Mouse (Mus musculus): Measurements from ENCODE around the gene Cdkl4.
A peak's percentile ranks its signal among the peaks of the same experiment; 100 is the strongest.

Cdkl4 gene

DNA sequence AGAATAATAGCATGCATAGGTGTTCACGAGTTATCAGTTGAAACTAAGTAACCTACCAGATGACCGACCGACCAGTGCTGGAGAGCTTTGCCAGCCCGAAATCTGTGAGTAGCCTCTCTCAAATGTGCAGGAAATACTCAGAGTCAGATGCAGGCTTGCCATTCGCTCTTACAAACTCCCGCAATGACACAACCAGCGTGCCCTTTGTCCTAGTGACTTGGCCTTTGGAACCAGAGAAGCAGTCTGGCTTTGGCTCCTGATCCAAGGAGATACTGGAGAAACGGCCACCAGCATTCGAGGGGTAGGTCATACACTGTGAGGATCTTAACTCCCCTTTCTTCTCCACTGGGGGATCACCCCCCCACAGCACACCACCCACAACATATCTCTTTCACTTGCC lies 61.7 kb downstream of the Cdkl4 start:
- DNase-seq: no peak

- DNase-seq: no peak
Measured at GRCm38 (mm10) chr17:80515513-80515912, 62.1 kb downstream of the Cdkl4 start.

- no peak for DNase-seq
Measured at GRCm38 (mm10) chr17:80513766-80514165, 63.8 kb downstream of the Cdkl4 start.

- no peak for DNase-seq
Measured at GRCm38 (mm10) chr17:80510459-80510855, 67.2 kb downstream of the Cdkl4 start.

DNA sequence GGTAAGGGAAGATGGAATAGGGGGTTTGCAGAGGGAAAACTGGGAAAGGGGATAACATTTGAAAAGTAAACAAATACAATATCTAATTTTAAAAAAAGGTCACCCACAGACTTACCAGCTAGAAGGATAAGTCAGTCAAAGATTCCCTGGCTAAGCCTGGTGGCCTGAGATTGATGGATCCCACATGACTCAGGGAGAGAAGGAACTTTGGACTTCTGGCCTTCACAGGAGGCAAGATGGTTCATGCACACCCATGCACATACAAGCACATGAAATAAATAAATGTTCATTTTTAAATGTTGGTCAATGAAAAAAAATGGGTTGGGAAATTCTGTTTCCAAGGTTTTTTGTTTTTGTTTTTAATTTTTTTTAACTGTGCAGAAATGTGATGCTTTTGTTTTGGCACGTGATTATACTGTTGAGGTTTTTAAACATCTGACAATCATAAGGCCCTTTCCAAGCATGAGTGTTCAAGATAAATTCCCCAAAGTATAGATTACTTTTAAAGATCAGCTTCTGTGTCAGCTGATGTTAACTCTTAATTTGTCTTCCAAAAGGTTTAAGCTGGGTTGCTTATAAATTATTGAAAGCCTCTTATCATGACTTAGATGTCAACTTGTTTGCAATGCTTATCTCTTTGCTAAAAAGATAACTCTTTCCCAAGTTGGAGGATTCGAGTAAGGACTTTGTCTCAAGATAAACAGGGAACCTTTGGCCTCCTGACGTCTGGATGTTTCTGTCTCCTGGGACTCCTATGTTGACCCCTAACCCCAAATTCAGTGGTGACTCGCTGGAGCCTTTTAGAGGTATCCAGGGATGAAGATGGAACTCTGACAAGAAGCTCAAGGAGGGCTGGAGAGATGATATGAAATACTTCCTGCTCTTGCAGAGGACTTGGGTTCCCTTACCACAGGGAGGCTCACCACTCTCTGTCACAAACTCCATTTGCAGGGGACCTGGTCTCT lies 67.8 kb downstream of the Cdkl4 start:
- DNase-seq: no peak

GRCm38 (mm10) chr17:80505766-80506165 lies 71.8 kb downstream of the Cdkl4 start:
- DNase-seq: no peak

DNA sequence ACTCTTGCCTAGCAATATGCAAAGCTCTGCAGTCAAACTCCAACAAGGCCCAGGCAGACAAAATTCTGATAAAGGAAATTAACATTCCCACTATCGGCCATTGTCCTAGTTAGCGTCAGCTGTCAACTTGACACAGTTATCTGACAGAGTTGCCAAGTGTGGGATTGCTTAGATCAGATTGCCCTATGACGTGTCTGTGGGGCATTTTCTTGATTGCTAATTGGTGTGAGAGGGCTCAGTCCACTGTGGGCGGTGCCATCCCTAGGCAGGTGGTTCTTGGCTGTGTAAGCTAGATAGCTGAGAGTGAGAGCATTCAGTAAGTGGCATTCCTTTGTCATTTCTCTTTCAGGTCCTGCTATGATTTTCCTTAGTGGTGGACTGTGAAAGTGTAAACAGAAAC lies 72.3 kb downstream of the Cdkl4 start:
- no peak for DNase-seq

GRCm38 (mm10) chr17:80501805-80502172 lies 75.8 kb downstream of the Cdkl4 start:
- DNase-seq: no peak

DNA sequence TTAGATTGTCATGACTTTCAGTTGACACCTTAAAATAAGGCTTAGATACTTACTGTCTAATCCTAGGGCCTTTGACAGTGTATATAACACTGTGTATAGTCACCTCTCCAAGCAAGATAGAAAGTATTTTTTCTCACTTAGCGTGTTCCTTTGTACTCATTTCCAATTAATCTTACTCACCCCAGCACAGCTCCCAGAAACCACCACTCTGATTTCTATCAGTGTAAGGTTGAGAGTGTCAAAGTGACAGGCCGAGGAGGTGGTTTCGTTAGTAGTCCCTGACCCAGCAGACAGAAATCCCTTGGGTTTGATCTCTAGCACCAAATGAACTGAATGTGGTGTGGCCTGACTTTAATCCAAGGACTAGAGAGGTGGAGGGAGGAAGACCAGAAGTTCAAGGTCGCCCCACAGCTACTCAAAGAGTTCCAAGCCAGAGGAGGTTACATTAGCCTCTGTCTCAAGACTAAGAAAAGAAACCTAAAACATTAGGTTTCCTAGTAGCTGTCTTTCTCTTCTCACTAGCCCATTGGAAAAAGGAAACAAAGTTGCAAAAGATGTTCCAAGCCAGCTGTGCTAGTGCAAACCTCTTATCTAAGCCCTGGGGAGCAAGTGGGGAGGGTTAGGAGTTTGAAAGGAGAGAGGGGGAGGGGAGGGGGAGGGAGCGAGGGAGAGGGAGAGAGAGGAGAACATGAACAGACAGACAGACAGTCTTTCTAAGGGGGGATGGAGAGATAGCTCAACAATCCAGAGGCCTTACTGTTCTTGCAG lies 76.4 kb downstream of the Cdkl4 start:
- DNase-seq: no peak

- DNase-seq: no peak
Measured at GRCm38 (mm10) chr17:80500025-80500424, 77.6 kb downstream of the Cdkl4 start.

DNA sequence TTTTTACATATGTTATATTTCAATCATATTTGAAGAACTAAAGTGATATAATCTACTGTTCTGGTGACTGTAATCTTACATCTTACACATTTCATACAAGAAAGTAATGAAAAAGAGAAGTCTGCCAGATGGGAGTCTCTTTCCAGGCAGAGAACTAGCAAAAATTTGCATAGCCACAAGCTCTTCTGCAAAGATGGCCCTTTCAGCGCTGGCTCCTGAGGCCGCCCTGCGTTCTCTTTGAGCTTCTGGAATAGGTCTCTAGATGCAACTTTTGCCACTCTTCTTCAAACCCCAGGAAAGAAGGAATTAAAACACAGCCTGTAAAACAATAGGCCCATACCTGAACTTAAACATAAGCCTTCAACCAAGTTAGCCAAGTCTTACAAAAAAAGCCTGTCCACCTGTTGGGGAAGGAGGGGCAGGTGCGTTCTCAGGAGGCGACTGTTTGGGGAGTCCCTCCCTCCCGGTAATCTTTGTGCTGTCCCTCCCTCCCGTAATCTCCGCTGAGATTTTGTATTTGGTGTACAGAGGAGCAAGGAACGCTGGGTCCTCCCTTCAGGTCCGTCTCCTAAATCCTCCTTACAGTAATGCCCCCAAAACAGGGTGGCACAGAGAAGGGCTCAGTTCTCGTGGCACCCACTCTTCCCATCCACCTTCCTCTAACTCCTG lies 78.9 kb downstream of the Cdkl4 start:
- no peak for DNase-seq

- no peak for DNase-seq
Measured at GRCm38 (mm10) chr17:80497183-80497601, 80.4 kb downstream of the Cdkl4 start.

GRCm38 (mm10) chr17:80496607-80497170 lies 80.9 kb downstream of the Cdkl4 start:
- no peak for DNase-seq

DNA sequence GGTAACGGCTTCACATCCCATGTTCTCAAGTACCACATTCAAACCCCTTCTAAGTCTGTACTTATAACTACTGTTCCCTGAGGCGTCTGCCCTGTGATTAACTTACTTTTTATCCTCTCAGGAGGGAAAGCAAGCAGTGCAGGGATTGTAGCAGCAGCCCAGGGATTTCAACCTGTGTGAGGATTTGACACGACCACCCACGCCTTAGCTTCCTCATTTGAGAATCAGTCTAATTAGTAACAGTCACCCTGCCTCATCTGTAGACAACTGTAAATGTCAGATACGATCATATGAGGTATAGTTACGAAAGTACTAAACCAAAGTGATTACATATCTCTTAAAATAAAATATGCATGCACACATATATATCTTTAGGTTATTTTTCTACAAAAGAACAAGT lies 81.4 kb downstream of the Cdkl4 start:
- no peak for DNase-seq

GRCm38 (mm10) chr17:80493891-80494290 lies 83.7 kb downstream of the Cdkl4 start:
- no peak for DNase-seq

DNA sequence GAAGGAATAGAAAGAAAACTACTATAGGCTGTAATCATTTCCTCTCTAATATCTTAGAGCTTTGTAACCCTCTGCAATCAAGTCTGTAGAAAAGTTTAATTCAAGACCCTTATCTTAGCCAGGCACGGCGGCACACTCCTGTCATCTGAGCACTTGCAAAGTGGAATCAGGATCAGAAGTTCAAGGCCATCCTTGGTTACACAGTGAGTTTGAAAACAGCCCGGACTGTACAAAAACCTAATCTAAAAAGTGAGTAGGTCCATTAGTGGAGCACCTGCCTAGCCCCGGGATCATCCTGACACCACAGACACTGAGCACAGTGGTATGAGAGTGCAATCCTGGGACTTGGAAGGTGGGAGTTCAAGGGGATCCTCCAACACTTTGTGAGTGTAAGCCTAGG lies 84.8 kb downstream of the Cdkl4 start:
- no peak for DNase-seq

DNA sequence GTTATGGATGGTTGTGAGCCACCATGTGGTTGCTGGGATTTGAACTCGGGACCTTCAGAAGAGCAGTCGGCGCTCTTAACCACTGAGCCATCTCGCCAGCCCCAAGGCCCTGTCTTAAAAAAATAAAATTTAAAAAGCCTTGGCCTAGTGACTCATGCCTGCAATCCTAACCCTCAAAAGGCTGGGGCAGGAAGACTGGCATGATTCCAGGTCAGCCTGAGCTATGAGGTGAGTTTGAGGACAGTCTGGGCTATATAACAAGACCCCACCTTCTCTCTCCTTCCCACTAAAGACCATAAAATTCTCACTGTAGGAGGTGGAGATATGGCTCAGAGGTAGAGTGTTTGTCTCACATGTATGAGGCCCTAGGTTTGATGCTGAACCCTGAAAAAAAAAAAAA lies 85.3 kb downstream of the Cdkl4 start:
- no peak for DNase-seq

- no peak for DNase-seq
Measured at GRCm38 (mm10) chr17:80490166-80490565, 87.4 kb downstream of the Cdkl4 start.

DNA sequence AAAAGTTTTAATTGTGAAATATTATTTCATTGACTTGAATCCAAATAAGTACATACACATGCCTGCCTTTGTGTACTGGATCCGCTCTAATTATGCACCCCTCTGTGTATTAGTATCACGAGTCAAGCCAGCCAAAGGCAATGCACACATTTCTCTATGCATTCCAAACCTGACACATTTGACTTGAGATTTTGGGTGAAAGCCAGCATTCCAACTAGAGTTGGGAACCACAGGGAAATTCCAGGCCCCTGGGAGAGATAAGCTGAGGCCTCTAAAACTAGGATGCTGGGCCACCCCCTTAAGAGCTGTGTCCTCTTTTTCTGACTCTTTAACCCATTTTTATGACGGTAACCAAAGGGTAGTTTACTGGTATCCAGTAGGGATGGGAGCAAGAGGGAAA lies 88.7 kb downstream of the Cdkl4 start:
- no peak for DNase-seq

DNA sequence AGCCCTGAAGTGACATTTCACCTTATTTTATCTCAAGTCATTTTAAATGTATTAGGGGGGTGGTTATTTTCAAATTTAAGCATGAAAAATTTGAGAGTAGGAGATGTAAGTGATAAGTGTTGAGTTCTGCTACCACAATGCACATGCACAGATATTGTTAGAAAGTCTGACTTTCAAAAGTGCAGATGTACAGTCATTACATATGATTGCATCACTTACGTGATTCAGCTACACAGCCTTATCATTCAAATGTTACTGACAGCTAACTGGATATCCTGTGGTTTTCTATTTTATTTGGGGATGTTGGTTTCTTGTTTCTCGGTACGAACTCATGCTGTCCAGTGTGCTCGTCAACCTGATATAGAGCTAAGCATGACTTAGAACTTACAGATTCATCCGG lies 92.5 kb downstream of the Cdkl4 start:
- no peak for DNase-seq

DNA sequence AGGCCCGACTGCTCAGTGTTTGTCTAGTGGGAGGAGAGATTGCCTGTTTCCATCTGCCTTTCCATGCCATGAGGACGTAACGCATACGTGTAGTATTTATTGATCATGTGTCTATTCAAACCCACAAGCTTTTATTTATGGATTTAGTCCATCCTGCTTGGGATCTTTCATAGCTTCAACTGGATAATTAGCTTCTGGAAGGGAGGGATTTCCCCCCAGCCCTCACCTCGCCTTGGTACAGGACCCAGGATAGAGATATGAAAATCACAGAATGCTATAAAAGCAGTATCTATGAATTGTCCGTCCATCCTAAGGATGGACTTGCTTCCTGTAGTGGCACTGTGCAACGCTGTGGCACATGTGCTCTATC lies 96.8 kb downstream of the Cdkl4 start:
- DNase-seq: no peak

DNA sequence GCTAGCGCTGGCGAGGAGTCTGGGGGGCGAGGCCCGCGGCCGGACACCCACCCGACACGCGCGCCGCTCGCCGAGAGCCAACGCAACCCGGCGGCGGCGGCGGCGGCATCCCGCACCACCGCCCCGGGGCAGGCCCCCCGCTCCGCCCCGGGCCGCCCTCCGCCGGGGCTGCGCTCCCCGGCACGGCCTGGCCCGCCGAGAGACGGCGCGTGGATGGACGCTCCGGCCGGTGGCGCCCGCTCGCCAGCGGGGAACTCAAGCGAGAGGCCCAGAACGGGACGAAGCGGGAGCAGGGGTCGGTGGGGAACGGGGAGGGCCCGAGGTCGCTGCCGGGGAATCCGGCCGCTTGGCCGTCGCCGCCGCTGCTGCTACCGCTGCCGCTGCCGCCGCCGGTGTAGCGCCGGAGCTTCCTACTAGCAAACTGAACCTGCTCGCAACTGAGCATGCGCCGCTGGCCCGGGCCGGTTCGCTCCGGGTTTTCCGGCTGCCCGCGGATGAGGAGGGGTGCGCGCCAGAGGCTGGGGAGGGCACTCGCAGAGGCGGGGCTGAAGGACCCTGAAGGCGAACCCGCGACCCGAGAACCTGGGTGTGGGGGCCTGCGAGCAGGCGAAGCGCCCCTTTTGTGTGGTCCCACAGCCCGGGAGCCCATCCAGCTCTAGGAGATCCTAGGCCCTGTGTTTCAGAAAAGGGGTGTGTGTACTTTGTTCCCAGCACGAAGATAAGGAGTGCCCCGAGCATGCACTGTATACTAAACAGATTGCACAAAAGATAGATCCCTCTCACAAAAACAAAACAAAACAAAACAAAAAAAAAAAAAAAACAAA lies 97.4 kb downstream of the Cdkl4 start, which contains the start of gene Sos1:
Gene Sos1, minus strand, starts transcription at position 423 of the 824 bp plus-strand sequence.
- peak; percentile 97 for DNase-seq

Measured in cerebellum, adult 11 months (tissue).